Mouse (Mus musculus) hindbrain, embryonic 10.5 days (tissue): ENCODE measurements around the gene Gm10230. TPM values are rescaled to one million over a fixed set of nuclear protein-coding genes. Genes with fewer than 3 reads are reported as not detected.
"Not testable (repeated sequence)": the region's sequence is repeated elsewhere in the genome, so short reads cannot be mapped to it uniquely, and the experiment has no call there.

ENCODE experiments used
- DNase-seq: peaks from one replicate; pipeline ENCODE4 v3.0.0-alpha.2; 2017; ENCODE audit warnings: low spot score
- H3K27ac ChIP-seq: fragments of 300-500 bp; sonication (generic); 2 replicates; pipeline ENCODE4 v1.5.1; 2016; ENCODE audit warnings: mild to moderate bottlenecking, moderate library complexity
- H3K27me3 ChIP-seq: fragments of 300-500 bp; sonication (generic); 2 replicates; pipeline ENCODE4 v1.6.1; 2016; ENCODE audit warnings: mild to moderate bottlenecking; ENCODE audit not compliant: poor library complexity, insufficient read depth, severe bottlenecking
- H3K36me3 ChIP-seq: fragments of 300-500 bp; sonication (generic); 2 replicates; pipeline ENCODE4 v1.6.1; 2016; ENCODE audit warnings: mild to moderate bottlenecking, moderate library complexity
- H3K4me1 ChIP-seq: fragments of 300-500 bp; sonication (generic); replicated peaks from 2 replicates; pipeline ENCODE4 v1.6.1; 2016; ENCODE audit warnings: mild to moderate bottlenecking
- H3K4me3 ChIP-seq: fragments of 300-500 bp; sonication (generic); 2 replicates; pipeline ENCODE4 v1.5.1; 2016; ENCODE audit warnings: mild to moderate bottlenecking, moderate library complexity
- H3K9me3 ChIP-seq: fragments of 300-500 bp; sonication (generic); 2 replicates; pipeline ENCODE4 v1.6.1; 2016; ENCODE audit warnings: mild to moderate bottlenecking, moderate library complexity
- WGBS: fragments of 180-500 bp; shearing (Covaris S2); methylation state at CpG from one replicate; pipeline ENCODE4 v1.1.7; 2016; 5-methylcytosine and 5-hydroxymethylcytosine counted together
- polyA plus RNA-seq: library from polyadenylated mRNA; unstranded; fragments of >200 nt; fragmentation: Nextera tagmentation; extraction: Ambion mirVana; gene quantifications from 2 replicates; pipeline ENCODE4 v1.2.1, GENCODE M21; 2016

Gm10230 gene
- not detected in 2 replicates for polyA plus RNA-seq

GRCm38 (mm10) chrX:27494782-27495181 lies at the start of gene Gm10230:
Gm10230 (minus strand) TSS chrX:27494882.
- H3K27me3 ChIP-seq, DNase-seq, H3K9me3 ChIP-seq, H3K27ac ChIP-seq, H3K36me3 ChIP-seq, H3K4me3 ChIP-seq, H3K4me1 ChIP-seq: not testable (repeated sequence)
- no CpG with 5 or more reads among the region's 7 CpGs for WGBS
